Mouse (Mus musculus): ENCODE results near the gene Kctd21.

GRCm38 (mm10) chr7:97300914-97301313 is 31.2 kb upstream of the Kctd21 start:
- no peak for TF ChIP-seq CTCF (IDR thresholded peaks at IDR 0.05; ENCODE audit: borderline replicate concordance, insufficient read depth, low read length)
- no peak for TF ChIP-seq POLR2A (IDR thresholded peaks at IDR 0.05; ENCODE audit: low read depth, low read length)
